Mouse (Mus musculus): ENCODE results near the gene Grk5.

- TF ChIP-seq EP300 (IDR thresholded peaks at IDR 0.05; ENCODE audit: insufficient read depth, low read depth, low read length) = no peak
- no peak for TF ChIP-seq POLR2A (IDR thresholded peaks at IDR 0.05; ENCODE audit: insufficient read depth, low read length)
- no peak for TF ChIP-seq CTCF (IDR thresholded peaks at IDR 0.05; ENCODE audit: low read depth, low read length)
Measured at GRCm38 (mm10) chr19:61000958-61001357, 111.4 kb downstream of the Grk5 start.
